Mouse (Mus musculus) CH12.LX (cell line): Measurements from ENCODE around the gene Rbm4b. TPM values are rescaled to one million over a fixed set of nuclear protein-coding genes. Genes with fewer than 3 reads are reported as not detected.

Source experiments
- DNase-seq: peaks from one replicate; pipeline ENCODE4 v3.0.0-alpha.2; 2013; ENCODE audit errors: extremely low read depth
- H3K27ac ChIP-seq: 2 replicates; pipeline ENCODE4 v1.5.1; 2012; ENCODE audit warnings: low read depth, mild to moderate bottlenecking, control low read depth, moderate library complexity; ENCODE audit not compliant: insufficient read depth
- H3K27me3 ChIP-seq: replicated peaks from 2 replicates; pipeline ENCODE3; 2012; ENCODE audit warnings: inconsistent platforms
- H3K36me3 ChIP-seq, 2 experiments: replicated peaks in 1 of 2; 2 replicates each; pipeline versions ENCODE3 to v1.6.1; 2012; ENCODE audit warnings: inconsistent platforms in 1 of 2, low read length in 1 of 2, mild to moderate bottlenecking in 1 of 2, mixed read lengths in 1 of 2, moderate library complexity in 1 of 2; ENCODE audit not compliant: control insufficient read depth in 1 of 2, insufficient read depth in 1 of 2
- H3K4me1 ChIP-seq, 2 experiments: 2 replicates each; pipeline ENCODE4 v1.6.1; 2012; ENCODE audit warnings: inconsistent platforms in 1 of 2, moderate library complexity in 1 of 2; ENCODE audit not compliant: insufficient read depth in 2 of 2, control insufficient read depth in 1 of 2
- H3K4me2 ChIP-seq: 2 replicates; pipeline ENCODE4 v1.6.1; 2012; ENCODE audit warnings: low read depth, mild to moderate bottlenecking, control low read depth; ENCODE audit not compliant: poor library complexity, insufficient read depth, severe bottlenecking
- H3K4me3 ChIP-seq, 3 experiments: fragments of 150-350 bp in 1 of 3; sonication (generic) in 1 of 3; replicated peaks in 1 of 3; 2 replicates each; pipeline versions ENCODE3 to v1.5.1; 2011 to 2012; ENCODE audit warnings: low read depth in 2 of 3, low read length in 2 of 3, mild to moderate bottlenecking in 2 of 3, moderate library complexity in 2 of 3, control low read depth in 1 of 3, improper control_type of control experiment in 1 of 3, inconsistent platforms in 1 of 3, mixed read lengths in 1 of 3; ENCODE audit not compliant: poor library complexity in 1 of 3
- H3K79me2 ChIP-seq: replicated peaks from 2 replicates; pipeline ENCODE4 v1.6.1; 2012; ENCODE audit warnings: mild to moderate bottlenecking, moderate library complexity; ENCODE audit not compliant: control insufficient read depth, poor library complexity, insufficient read depth, severe bottlenecking; ENCODE audit errors: extremely low read depth
- H3K9ac ChIP-seq: 2 replicates; pipeline ENCODE4 v1.6.1; 2012; ENCODE audit warnings: low read depth, mild to moderate bottlenecking, control low read depth, moderate library complexity; ENCODE audit not compliant: insufficient read depth
- H3K9me3 ChIP-seq: replicated peaks from 2 replicates; pipeline ENCODE3; 2012; ENCODE audit warnings: low read length, inconsistent platforms, mixed read lengths
- CHD1 ChIP-seq: IDR thresholded peaks from 2 replicates; pipeline ENCODE4 v1.6.1; 2012; ENCODE audit warnings: low read depth, low read length, improper control_type of control experiment, inconsistent platforms
- CHD2 ChIP-seq: IDR thresholded peaks from 2 replicates; pipeline ENCODE4 v1.6.1; 2011; ENCODE audit warnings: low read length, improper control_type of control experiment
- CTCF ChIP-seq, 2 experiments: IDR thresholded peaks in 1 of 2; conservative IDR thresholded peaks in 1 of 2; 2 replicates each; pipeline ENCODE4 v1.5.1; 2011 to 2012; ENCODE audit warnings: low read depth in 2 of 2, low read length in 2 of 2, improper control_type of control experiment in 1 of 2, inconsistent platforms in 1 of 2, mild to moderate bottlenecking in 1 of 2, moderate library complexity in 1 of 2
- ELF1 ChIP-seq: IDR thresholded peaks from 2 replicates; pipeline ENCODE4 v1.6.1; 2014; ENCODE audit warnings: low read depth, mild to moderate bottlenecking, inconsistent platforms, low read length, improper control_type of control experiment
- EP300 ChIP-seq: IDR thresholded peaks from 2 replicates; pipeline ENCODE4 v1.6.1; 2011; ENCODE audit warnings: low read length, improper control_type of control experiment
- ETS1 ChIP-seq: conservative IDR thresholded peaks from 2 replicates; pipeline ENCODE4 v1.6.1; 2012; ENCODE audit warnings: low read depth, mild to moderate bottlenecking, inconsistent platforms, low read length, improper control_type of control experiment, moderate library complexity
- HCFC1 ChIP-seq: IDR thresholded peaks from 2 replicates; pipeline ENCODE4 v1.6.1; 2012; ENCODE audit warnings: low read depth, mild to moderate bottlenecking, inconsistent platforms, low read length, improper control_type of control experiment
- IRF4 ChIP-seq: IDR thresholded peaks from 2 replicates; pipeline ENCODE4 v1.6.1; 2014; ENCODE audit warnings: low read depth, mild to moderate bottlenecking, inconsistent platforms, low read length, improper control_type of control experiment
- JUND ChIP-seq: conservative IDR thresholded peaks from 2 replicates; pipeline ENCODE4 v1.6.1; 2011; ENCODE audit warnings: low read depth, low read length, improper control_type of control experiment
- MEF2A ChIP-seq: IDR thresholded peaks from 2 replicates; pipeline ENCODE4 v1.6.1; 2014; ENCODE audit warnings: low read depth, mild to moderate bottlenecking, inconsistent platforms, low read length, improper control_type of control experiment, borderline replicate concordance
- MYC ChIP-seq: IDR thresholded peaks from 2 replicates; pipeline ENCODE4 v1.6.1; 2011; ENCODE audit warnings: low read depth, mild to moderate bottlenecking, improper control_type of control experiment, low read length
- NRF1 ChIP-seq: IDR thresholded peaks from 2 replicates; pipeline ENCODE4 v1.6.1; 2014; ENCODE audit warnings: low read depth, mild to moderate bottlenecking, inconsistent platforms, low read length, improper control_type of control experiment, moderate library complexity
- PAX5 ChIP-seq: IDR thresholded peaks from 2 replicates; pipeline ENCODE4 v1.6.1; 2012; ENCODE audit warnings: low read length, inconsistent platforms, mixed read lengths
- RAD21 ChIP-seq: IDR thresholded peaks from 2 replicates; pipeline ENCODE4 v1.6.1; 2011; ENCODE audit warnings: low read depth, mild to moderate bottlenecking, low read length, improper control_type of control experiment, moderate library complexity
- SIN3A ChIP-seq: IDR thresholded peaks from 2 replicates; pipeline ENCODE4 v1.6.1; 2012; ENCODE audit warnings: low read length, improper control_type of control experiment, inconsistent platforms
- SMC3 ChIP-seq: IDR thresholded peaks from 2 replicates; pipeline ENCODE4 v1.6.1; 2011; ENCODE audit warnings: low read depth, low read length, improper control_type of control experiment
- TCF12 ChIP-seq: IDR thresholded peaks from 2 replicates; pipeline ENCODE4 v1.6.1; 2014; ENCODE audit warnings: low read depth, mild to moderate bottlenecking, inconsistent platforms, low read length, improper control_type of control experiment
- UBTF ChIP-seq: IDR thresholded peaks from 2 replicates; pipeline ENCODE4 v1.6.1; 2012; ENCODE audit warnings: low read depth, mild to moderate bottlenecking, inconsistent platforms, low read length, improper control_type of control experiment, moderate library complexity
- ZC3H11A ChIP-seq: IDR thresholded peaks from 2 replicates; pipeline ENCODE4 v1.6.1; 2012; ENCODE audit warnings: low read depth, mild to moderate bottlenecking, inconsistent platforms, low read length, improper control_type of control experiment
- ZMIZ1 ChIP-seq: IDR thresholded peaks from 2 replicates; pipeline ENCODE4 v1.6.1; 2012; ENCODE audit warnings: low read depth, mild to moderate bottlenecking, inconsistent platforms, low read length, improper control_type of control experiment
- ZNF384 ChIP-seq: IDR thresholded peaks from 2 replicates; pipeline ENCODE4 v1.6.1; 2012; ENCODE audit warnings: low read depth, low read length, improper control_type of control experiment, inconsistent platforms
- dilution Hi-C: fragments of 300-500 bp; cut with MboI; formaldehyde crosslinking; loops from 2 replicates; pipeline ENCODE4 v1.14.3; 2020; ENCODE audit warnings: low sequenced_read_pairs; ENCODE audit not compliant: extremely low pct_unique_long_range_greater_than_20kb, extremely low pct_ligation_motif_present
- in situ Hi-C: fragments of 300-500 bp; cut with MboI; formaldehyde crosslinking; loops from 3 replicates; pipeline ENCODE4 v1.14.3; 2019; ENCODE audit warnings: low sequenced_read_pairs, low pct_ligation_motif_present, low pct_unique_long_range_greater_than_20kb, mixed read lengths
- polyA plus RNA-seq: library from polyadenylated mRNA; unstranded; fragments of >175 nt; gene quantifications from 2 replicates; pipeline ENCODE4 v1.2.1, GENCODE M21; 2012; ENCODE audit warnings: low read depth; ENCODE audit not compliant: insufficient read length
- total RNA-seq, 2 experiments: library from RNA; depleted of rRNA; stranded (reverse); fragments of 300-350 nt in 1 of 2; fragments of >200 nt in 1 of 2; gene quantifications; 2 replicates each; pipeline ENCODE4 v1.2.3; 2012 to 2014

Gene Rbm4b
- total and polyA plus RNA-seq, 3 experiments = 7.0 to 13.8 (median 11.1) TPM

DNA sequence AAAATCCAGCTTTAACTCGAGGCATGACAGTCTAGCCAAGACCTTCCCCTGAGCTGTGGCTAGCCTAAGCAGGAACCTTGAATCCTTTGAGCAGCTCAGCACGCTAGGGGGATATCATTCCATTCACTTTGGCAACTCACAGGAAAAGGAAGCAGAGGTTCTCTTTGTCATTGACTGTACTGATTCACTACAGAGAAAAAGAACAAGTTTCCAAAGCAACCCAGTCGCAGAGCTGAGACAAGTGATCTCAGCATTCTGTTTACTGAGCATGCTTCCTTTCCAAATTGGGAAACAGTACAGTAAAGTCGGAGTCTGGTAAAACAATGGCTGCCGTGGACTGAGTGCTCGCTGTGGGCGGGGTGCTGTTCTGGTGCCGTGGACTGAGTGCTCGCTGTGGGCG is 47.5 kb upstream of the Rbm4b start:
- Histone ChIP-seq H3K36me3 (no peaks in the 10 kb centered on the region), H3K4me2 (no peak overlapping the region), H3K27ac (no peak overlapping the region), H3K9me3 (peaks cover 10% of the 10 kb centered on the region), H3K27me3 (peaks cover 4% of the 10 kb centered on the region), H3K4me3 (no peak overlapping the region), H3K4me1 (no peaks in the 10 kb centered on the region), H3K9ac (no peak overlapping the region), H3K79me2 (no peaks in the 10 kb centered on the region)
- dilution Hi-C loops = no loop called here
- TF ChIP-seq ETS1 (no peak), SMC3 (no peak), UBTF (no peak), ZNF384 (no peak), NRF1 (no peak), CHD1 (no peak), ZC3H11A (no peak), SIN3A (no peak), ZMIZ1 (no peak), MYC (no peak), EP300 (no peak), ELF1 (no peak), TCF12 (no peak), CTCF (conservative IDR thresholded peaks at IDR 0.05 in 1 of 2, IDR thresholded peaks at IDR 0.05 in 1 of 2; ENCODE audit: low read depth in 2 of 2, low read length in 2 of 2) (no peak), MEF2A (no peak)
- in situ Hi-C loops = no loop called here
- DNase-seq = no peak

DNA sequence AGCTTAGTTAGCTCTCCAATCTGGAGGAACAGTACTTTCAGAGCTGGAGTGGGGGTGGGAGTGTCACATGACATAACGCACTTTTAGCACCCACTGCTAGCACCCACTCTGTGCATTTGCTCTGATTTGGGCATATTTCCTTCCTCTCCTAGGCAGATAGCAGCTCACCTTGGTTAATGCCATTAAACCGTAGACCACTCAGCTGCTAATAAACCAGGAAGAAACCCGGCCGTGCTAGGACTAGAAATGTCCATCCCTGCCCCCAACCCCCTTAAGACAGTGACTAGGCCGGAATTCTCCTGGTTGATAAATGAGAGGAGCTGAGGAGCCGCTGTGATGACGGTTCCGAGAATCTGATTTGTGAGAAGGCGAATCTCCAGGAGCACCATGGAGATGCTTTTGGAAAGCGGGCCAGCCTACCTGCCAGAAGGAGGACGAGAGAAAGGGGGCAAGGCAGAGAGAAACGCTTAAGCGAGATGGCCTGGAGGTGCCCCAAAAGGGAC is 45.1 kb upstream of the Rbm4b start, which contains the start of gene Sptbn2:
Gene Sptbn2 (plus strand): TSS at position 70 of the 503 bp plus-strand sequence.
- Histone ChIP-seq H3K4me1 (no peaks in the 10 kb centered on the region), H3K9ac (no peak within 1 kb of the TSS), H3K27me3 (peaks cover 1% of the 10 kb centered on the region), H3K4me3 (no peak within 1 kb of the TSS), H3K9me3 (peaks cover 10% of the 10 kb centered on the region), H3K79me2 (no peaks in the 10 kb centered on the region), H3K36me3 (no peaks in the 10 kb centered on the region), H3K27ac (no peak within 1 kb of the TSS), H3K4me2 (no peak within 1 kb of the TSS)
- in situ Hi-C loops = no loop called here
- TF ChIP-seq NRF1 = no peak
- TF ChIP-seq HCFC1 = no peak
- TF ChIP-seq UBTF = no peak
- no peak for TF ChIP-seq SIN3A
- TF ChIP-seq ZMIZ1 = no peak
- no peak for TF ChIP-seq CHD2
- no peak for TF ChIP-seq CHD1
- TF ChIP-seq IRF4 = no peak
- TF ChIP-seq JUND = no peak
- TF ChIP-seq PAX5 = no peak
- TF ChIP-seq RAD21 = no peak
- TF ChIP-seq ELF1 = no peak
- dilution Hi-C loops = no loop called here
- DNase-seq = no peak
